Mouse (Mus musculus) bone marrow macrophage, adult 2 months (primary cell): ENCODE data around the gene Rgs10.

Experiments used
- CTCF ChIP-seq: IDR thresholded peaks from 2 replicates; pipeline ENCODE4 v1.5.1; 2012; ENCODE audit warnings: low read depth, mild to moderate bottlenecking, low read length, moderate library complexity
- POLR2A ChIP-seq: IDR thresholded peaks from 2 replicates; pipeline ENCODE4 v1.6.1; 2012; ENCODE audit warnings: mild to moderate bottlenecking, low read depth, low read length, borderline replicate concordance

GRCm38 (mm10) chr7:128410708-128411413, 7.7 kb downstream of the Rgs10 start:
- TF ChIP-seq CTCF, result no peak
- no peak for TF ChIP-seq POLR2A
